Mouse (Mus musculus): ENCODE measurements around the gene Eef1g.

The Eef1g gene

DNA sequence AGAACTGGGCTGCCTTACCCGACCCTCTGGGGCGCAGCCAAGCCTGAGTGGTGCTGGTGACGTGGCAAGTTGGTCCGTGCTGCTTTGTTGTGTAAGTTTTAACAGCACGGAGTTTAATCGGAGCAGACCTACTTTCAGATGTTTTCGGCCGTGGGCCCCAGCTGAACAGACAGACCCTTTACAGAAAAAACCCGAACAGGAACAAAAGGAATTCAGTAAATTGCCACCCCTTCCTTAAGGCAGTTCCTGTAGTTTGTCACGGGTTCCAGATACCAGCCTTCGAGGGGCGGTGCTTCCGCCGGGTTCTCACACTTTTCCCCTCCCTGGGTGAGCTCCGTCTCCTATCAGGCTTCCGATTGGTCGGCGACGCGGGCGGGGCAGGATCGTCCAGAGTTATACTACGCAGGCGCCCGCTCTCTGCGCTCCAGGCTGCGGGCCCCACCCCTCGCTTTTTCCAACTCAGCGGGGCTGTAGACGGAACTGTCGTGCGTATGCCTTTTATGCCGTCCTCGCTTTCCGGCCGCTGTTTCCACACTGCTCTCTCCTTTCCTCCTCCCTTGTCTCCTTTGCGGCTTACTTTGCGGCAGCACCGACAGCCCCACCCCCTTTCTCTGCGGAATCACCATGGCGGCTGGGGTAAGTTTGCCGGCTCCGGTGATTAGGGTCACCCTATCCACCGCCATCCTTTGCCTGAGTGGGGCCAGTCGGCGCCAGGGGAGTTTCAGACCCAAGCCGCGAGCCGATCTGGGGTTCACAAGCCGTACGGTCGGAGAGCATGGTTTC is at the start of gene Eef1g:
Gene Eef1g (plus strand): TSS at position 452 of the 783 bp plus-strand sequence.
- in situ Hi-C loops (cut with MboI; ENCODE audit: low pct_unique_long_range_greater_than_20kb in 1 of 2, low sequenced_read_pairs in 2 of 2, unreplicated experiment in 1 of 2), result no loop called here

DNA sequence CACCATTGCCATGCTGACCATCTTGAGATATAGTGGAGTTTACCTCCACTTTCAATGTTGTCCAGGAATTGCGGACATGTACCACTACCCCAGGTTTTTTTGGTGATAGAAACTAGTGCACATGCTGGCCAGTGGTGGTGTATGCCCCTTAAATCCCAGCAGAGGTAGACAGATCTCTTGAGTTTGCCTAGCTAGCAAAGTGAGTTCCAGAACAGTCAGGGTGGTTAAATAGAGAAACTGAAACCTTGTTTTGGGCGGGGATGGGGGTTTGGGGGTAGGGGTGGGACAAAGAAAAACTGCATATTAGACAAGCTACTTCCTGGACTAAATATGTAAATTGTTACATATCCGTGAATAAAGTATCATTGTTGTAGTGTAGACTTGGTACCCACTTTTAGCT is 47.8 kb upstream of the Eef1g start:
- in situ Hi-C loops (cut with MboI; ENCODE audit: low pct_unique_long_range_greater_than_20kb in 1 of 2, low sequenced_read_pairs in 2 of 2, unreplicated experiment in 1 of 2), result no loop called here

DNA sequence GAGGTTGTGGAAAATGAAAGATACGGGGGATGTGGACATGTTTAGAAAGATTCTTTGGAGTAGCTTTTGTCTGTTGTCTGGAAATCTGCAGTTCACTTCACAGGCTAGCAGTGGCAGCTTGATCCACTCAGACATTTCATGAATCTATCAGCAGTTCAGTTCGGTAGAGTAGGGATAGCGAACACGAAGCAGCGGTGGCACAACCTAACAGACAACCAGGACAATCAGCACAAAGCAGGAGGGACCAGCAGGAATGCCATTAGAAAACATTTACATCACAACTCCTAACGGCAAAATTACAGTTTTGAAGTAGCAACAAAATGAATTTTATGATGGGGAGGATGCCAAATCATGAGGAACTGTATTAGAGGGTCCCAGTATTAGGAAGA is 47.2 kb upstream of the Eef1g start:
- in situ Hi-C loops (cut with MboI; ENCODE audit: low pct_unique_long_range_greater_than_20kb in 1 of 2, low sequenced_read_pairs in 2 of 2, unreplicated experiment in 1 of 2), result no loop called here

DNA sequence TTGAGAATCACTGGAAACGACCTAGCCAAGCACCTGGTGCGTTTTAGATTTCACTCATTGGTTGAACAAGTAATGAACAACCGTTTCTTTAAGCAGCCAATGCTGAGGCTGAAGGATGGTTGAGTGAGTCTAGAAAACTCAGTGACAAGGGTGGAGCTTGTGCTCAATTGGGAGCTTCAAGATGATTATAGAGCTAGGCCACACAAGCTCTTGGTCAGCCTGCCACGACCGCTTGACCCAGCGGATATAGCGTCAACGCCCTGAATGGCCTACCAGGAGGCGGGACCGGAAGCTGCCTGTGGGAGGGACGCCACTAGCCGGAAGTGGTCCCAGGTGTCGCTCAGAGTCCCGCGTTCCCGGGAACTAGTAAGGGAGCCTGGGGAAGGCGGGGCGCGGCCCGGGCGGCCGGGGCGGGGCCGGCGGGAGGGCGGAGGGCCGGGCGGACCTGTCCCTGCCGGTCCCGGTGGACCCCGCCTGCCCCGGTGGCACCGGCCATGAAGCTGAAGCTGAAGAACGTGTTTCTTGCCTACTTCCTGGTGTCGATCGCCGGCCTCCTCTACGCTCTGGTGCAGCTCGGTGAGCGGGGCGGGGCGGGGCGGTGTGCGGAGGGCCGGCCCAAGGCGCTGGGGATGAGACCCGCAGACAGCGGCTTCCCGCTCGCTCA is 46.6 kb upstream of the Eef1g start, which contains the start of gene B3gat3:
Gene B3gat3 (plus strand): TSS at position 302 of the 664 bp plus-strand sequence.
- in situ Hi-C loops (cut with MboI; ENCODE audit: low pct_unique_long_range_greater_than_20kb in 1 of 2, low sequenced_read_pairs in 2 of 2, unreplicated experiment in 1 of 2), result no loop called here

DNA sequence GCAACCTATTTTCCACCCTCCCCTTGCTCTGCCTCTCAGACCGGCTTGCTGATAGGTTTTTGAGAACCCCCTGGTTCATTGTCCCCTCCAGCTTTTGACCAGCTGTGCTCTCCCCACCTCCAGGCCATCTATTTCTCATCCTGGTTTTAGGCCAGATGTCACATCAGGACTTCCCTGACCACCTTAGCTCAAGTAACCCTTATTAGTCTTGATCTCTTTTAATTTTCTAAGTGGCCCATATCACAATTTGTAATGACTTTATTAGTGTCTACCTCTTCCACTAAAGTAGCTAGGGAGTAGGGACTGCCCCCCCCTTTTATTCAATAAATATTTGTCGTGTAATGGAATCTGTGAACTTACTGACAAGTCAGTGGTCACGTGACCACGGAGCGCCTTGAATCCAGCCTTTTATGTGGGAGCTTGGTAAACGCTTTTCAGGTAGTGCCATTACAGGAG is 46.0 kb upstream of the Eef1g start:
- in situ Hi-C loops (cut with MboI; ENCODE audit: low pct_unique_long_range_greater_than_20kb in 1 of 2, low sequenced_read_pairs in 2 of 2, unreplicated experiment in 1 of 2), result no loop called here

DNA sequence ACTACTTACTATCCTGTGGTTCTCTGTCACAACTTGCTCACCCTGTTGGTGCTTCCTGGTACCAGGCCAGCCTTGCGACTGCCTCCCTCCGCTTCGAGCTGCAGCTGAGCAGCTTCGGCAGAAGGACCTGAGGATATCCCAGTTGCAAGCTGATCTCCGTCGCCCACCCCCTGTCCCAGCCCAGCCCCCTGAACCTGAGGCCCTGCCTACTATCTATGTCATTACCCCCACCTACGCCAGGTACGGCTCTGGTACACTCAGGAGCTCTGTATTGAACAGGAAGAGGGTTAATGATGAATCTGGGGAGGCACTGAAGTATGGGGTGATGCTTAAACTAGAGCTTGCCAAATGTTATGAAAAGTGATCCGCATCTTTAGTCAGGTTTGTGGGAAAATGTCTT is 45.1 kb upstream of the Eef1g start:
- in situ Hi-C loops (cut with MboI; ENCODE audit: low pct_unique_long_range_greater_than_20kb in 1 of 2, low sequenced_read_pairs in 2 of 2, unreplicated experiment in 1 of 2), result no loop called here

DNA sequence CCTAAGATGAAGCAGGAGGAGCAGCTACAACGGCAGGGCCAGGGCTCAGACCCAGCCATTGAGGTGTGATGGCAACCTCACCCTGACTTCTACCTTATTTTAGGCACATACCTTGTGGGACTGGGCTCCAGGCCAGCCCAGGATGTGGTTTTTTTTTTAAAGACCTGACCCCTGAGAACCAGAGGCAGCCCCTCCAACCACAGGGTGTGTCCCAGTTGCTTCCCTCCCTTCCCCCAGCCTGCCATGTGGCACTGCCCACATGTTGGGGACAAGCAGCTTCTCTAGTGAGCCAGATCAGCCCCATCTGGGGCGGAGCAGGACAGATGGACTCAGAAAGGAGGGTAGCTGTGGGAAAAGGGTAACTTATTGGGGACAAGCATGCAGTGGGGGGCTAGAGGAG is 40.1 kb upstream of the Eef1g start:
- in situ Hi-C loops (cut with MboI; ENCODE audit: low pct_unique_long_range_greater_than_20kb in 1 of 2, low sequenced_read_pairs in 2 of 2, unreplicated experiment in 1 of 2), result loop anchor here in 1 of 2 experiments (25.0 kb wide), 1 partner anchor 1686 kb away; the partner anchor contains the start of genes Ddb1 and Tkfc

DNA sequence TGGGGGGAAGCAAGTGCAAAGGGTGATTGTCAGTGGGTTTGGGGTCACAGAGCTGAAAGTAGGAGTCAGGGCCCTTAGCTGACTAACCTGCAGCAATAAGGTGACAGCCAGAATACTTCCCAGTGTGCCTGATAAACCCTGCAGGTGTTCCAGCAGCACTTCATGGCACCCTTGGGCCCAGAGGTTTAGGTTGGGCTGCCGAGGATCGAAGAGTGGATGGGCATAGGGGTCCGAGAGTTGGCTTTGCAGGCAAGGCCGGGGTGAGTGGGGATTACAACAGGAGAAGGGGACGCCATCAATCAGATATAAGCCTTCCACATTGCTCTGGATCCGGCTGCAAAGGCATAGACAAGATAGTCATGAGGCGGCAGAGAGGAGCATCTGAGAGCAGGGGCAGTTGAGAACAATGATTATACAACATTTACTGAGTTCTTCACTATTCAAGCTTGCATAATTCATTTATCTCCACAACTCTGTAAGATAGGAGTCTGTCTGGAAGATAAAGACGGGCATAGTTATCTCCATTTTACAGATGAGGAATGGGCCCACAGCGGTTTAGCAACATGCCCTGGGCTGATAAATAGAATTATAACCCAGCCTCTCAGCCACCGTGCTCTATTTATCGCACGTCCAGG is 38.8 kb upstream of the Eef1g start:
- in situ Hi-C loops (cut with MboI; ENCODE audit: low pct_unique_long_range_greater_than_20kb in 1 of 2, low sequenced_read_pairs in 2 of 2, unreplicated experiment in 1 of 2), result loop anchor here in 1 of 2 experiments (25.0 kb wide), 1 partner anchor 1684 kb away; the partner anchor contains the start of genes Ddb1 and Tkfc

DNA sequence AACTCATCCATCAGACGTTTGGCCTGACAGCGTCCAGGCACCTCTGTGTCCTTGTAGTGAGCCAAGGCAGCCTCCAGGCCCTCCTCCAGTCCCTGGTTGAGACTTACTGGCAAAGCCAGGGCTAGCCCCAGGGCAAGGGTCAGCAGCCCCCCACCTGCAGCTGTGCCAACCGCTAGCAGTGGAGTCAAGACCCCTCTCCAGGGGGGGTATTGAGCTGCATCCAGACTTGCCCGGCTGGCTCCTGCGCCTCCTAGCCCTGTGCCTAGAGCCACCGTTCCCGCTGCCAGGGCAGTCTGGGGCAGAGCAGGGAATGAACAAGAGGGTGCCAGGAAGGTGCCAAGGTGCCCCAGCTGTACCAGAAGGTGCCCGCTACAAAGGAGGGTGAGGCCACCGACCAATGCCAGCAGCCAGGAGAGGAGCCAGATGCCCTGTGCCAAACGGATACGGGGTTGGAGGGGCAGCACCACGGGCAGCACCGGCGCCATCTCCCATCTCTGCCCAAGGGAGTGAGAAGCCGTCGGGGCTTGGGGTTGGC is 38.1 kb upstream of the Eef1g start:
- in situ Hi-C loops (cut with MboI; ENCODE audit: low pct_unique_long_range_greater_than_20kb in 1 of 2, low sequenced_read_pairs in 2 of 2, unreplicated experiment in 1 of 2), result loop anchor here in 1 of 2 experiments (25.0 kb wide), 1 partner anchor 1684 kb away; the partner anchor contains the start of genes Ddb1 and Tkfc

DNA sequence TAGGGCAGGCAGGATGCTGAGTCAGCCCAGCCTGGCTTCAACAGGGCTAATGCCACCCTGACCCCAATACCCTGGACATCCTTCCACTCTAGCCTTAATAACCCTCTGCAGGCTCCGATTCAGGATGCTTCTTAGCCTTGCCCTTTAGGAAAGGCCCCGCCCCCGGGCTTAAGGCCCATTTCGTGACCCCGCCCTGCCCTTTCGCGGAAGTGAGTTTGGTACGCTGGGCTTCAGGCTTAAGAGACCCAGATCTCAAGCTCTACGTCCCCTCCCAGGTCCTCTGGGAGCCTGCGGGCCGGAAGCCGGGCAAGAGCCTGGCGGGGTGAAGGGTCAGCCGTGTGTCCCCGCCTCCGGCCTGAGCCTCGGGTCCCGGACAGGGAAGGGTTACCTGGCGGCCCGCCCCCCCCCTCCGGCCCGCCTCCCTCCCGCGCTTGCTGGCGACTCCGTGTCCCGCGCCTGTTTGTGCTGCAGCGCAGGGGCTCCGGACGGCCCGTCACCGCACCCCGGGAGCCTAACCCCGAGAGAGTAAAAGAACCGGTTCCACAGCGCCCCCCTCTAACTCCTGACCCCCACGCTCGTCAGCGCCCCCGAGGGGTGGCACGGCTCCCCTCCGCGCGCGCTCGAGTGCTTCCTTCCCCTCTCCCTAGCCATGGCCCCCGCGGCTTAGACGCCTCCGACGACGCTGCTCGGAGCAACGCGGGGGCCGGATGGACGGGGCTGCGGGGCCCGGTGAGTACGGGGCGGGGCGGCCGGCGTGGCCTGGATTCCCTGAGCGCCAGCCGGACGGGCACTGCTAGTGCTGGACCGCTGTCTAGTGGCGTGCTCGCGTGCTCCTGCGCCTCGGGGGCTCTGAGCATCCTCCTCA is 37.4 kb upstream of the Eef1g start, which contains the start of the genes Rom1 and Eml3:
Gene Rom1 (minus strand): TSS at position 133 of the 865 bp plus-strand sequence.
Gene Eml3 (plus strand): TSS at position 329 of the 865 bp plus-strand sequence.
- in situ Hi-C loops (cut with MboI; ENCODE audit: low pct_unique_long_range_greater_than_20kb in 1 of 2, low sequenced_read_pairs in 2 of 2, unreplicated experiment in 1 of 2), result loop anchor here in 1 of 2 experiments (25.0 kb wide), 1 partner anchor 1683 kb away; the partner anchor contains the start of genes Ddb1 and Tkfc

DNA sequence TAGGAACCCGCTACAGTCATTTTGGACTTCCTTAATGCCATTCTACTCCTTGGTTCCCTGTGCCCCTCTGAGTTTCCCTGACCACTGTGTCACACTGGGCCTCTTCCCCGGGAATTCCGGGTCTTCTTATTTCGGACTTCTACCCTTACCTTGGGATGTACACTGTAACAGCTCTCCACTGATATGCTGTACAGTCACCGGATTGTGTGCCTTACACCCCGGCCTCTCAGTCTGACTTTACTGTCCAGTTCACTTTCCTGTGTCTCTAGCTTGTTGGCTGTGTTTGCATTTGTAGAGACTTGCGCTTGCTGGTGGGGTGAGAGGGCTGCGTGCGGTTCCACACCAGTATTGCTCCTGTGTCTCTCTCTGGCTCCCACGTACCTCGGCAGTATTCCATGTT is 36.7 kb upstream of the Eef1g start:
- in situ Hi-C loops (cut with MboI; ENCODE audit: low pct_unique_long_range_greater_than_20kb in 1 of 2, low sequenced_read_pairs in 2 of 2, unreplicated experiment in 1 of 2), result loop anchor here in 1 of 2 experiments (25.0 kb wide), 1 partner anchor 1682 kb away; the partner anchor contains the start of genes Ddb1 and Tkfc

DNA sequence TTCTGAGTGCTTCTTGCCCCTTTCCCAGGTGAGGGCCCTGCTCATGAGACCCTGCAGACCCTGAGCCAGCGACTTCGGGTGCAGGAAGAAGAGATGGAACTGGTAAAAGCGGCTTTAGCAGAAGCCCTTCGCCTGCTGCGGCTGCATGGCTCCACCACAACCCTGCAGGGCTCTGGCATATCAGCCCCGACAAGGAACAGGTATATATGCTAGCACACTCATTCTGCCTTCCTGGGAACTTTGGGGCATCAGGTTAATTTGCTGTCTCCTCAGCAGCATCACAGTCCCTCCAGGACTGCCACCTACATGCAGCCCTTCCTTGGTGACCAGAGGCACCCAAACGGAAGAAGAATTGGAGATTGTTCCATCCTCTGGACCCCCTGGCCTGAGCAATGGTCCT is 36.1 kb upstream of the Eef1g start:
- in situ Hi-C loops (cut with MboI; ENCODE audit: low pct_unique_long_range_greater_than_20kb in 1 of 2, low sequenced_read_pairs in 2 of 2, unreplicated experiment in 1 of 2), result loop anchor here in 1 of 2 experiments (25.0 kb wide), 1 partner anchor 1682 kb away; the partner anchor contains the start of genes Ddb1 and Tkfc

DNA sequence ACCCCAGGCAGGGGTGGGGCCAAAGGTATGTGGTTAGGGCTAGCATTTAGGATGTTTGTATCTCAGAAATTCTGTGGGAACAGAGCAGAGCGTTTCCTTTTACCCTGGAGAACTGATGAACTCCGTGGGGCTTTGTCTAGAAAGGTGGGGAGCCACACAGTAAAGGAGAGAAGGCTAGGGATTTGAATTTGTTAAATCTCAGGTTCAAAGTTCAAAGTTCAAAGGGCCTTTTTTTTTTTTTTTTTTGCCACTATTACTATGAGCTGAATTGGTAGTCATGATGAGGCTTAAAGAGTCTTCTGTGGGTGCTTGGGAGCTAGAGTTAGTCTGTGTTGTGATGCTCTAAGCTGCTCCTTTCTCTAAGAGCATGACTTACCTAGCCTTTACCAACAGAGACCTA is 30.1 kb upstream of the Eef1g start:
- in situ Hi-C loops (cut with MboI; ENCODE audit: low pct_unique_long_range_greater_than_20kb in 1 of 2, low sequenced_read_pairs in 2 of 2, unreplicated experiment in 1 of 2), result loop anchor here in 1 of 2 experiments (25.0 kb wide), 1 partner anchor 1676 kb away; the partner anchor contains the start of genes Ddb1 and Tkfc

DNA sequence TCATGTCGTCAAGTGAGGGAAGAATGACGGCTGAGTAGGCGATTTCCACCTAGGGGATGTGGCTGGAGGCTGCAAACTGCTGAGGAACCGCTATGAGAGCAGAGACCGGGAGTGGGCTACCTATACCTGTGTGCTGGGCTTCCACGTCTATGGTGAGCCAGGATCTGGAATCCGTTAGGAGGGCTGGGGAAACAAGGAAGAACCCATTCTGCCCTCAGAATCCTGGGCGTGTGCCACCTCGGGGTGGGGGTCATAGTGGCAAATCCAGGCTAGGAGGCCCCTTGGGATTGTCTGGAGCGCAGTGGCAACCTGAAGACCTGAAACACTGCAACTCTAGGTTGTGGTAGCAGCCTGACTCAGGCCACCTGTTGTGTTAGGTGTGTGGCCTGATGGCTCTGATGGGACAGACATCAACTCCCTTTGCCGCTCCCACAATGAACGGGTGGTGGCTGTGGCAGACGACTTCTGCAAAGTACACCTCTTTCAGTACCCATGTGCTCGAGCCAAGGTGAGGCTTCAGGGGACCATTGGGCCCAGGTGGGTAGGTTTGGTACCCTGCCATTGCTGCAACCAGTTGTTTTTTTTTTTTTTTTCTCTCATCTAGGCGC is 26.2 kb upstream of the Eef1g start:
- in situ Hi-C loops (cut with MboI; ENCODE audit: low pct_unique_long_range_greater_than_20kb in 1 of 2, low sequenced_read_pairs in 2 of 2, unreplicated experiment in 1 of 2), result loop anchor here in 1 of 2 experiments (25.0 kb wide), 1 partner anchor 1672 kb away; the partner anchor contains the start of genes Ddb1 and Tkfc

DNA sequence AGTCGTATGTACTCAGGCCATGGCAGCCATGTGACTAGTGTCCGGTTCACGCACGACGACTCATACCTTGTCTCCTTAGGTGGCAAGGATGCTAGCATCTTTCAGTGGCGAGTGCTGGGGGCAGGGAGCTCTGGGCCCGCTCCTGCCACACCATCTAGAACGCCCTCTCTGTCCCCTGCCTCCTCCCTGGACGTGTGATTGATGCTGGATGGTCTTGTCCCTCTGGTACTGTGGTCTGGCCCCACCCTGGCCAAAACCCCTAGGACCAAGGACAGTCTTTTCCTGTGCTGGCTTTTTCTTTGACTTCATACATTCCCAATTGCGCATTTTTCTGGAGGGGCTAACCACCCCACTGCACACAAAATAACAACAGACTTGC is 25.7 kb upstream of the Eef1g start:
- in situ Hi-C loops (cut with MboI; ENCODE audit: low pct_unique_long_range_greater_than_20kb in 1 of 2, low sequenced_read_pairs in 2 of 2, unreplicated experiment in 1 of 2), result loop anchor here in 1 of 2 experiments (25.0 kb wide), 1 partner anchor 1671 kb away; the partner anchor contains the start of genes Ddb1 and Tkfc

DNA sequence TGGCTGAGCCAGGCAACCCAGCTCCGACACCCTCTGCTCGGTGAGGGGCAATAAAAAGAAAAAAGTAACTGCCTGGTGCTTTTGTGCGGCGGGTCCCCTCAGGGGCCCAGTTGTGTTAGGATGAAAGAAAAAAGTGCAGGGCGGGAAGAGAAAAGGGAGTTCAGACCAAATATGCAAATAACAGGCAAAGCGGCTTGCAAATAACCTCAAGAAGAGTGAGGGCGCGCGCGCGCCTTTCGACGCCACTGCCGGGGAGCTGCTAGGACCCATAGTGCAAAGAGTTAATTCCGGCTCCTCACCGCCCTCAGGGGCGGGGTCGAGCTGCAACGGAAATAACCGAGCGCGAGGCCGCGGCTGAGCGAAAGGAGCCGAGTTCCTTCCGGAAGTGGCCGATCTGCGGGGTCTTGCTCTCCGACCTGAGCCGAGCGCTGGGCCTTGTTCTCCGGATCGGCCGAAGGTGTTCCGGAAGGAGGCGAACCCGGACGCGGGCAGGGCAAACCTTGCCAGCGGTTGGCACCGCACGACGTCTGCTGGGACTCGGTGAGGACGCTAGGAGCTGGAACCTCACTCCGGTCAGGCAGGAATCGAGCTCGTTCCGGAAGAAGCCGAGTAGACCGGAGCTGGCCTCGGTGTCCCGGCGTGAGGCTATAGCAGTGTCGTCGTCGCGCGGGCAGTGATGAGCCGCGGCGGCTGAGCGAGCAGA is 25.2 kb upstream of the Eef1g start, which contains the start of gene Mta2:
Gene Mta2 (plus strand): TSS at position 361 of the 703 bp plus-strand sequence.
- in situ Hi-C loops (cut with MboI; ENCODE audit: low pct_unique_long_range_greater_than_20kb in 1 of 2, low sequenced_read_pairs in 2 of 2, unreplicated experiment in 1 of 2), result loop anchor here in 1 of 2 experiments (25.0 kb wide), 1 partner anchor 1671 kb away; the partner anchor contains the start of genes Ddb1 and Tkfc

Measured in mouse embryonic stem cell (cell line).